Mouse (Mus musculus): ENCODE data around the gene Gm36079. TPM values are rescaled to one million over a fixed set of nuclear protein-coding genes. Genes with fewer than 3 reads are reported as not detected.
"Not testable (repeated sequence)": the region's sequence is repeated elsewhere in the genome, so short reads cannot be mapped to it uniquely, and the experiment has no call there.

Gm36079 gene
- polyA plus RNA-seq, 1 experiment from 2014 or later = not detected

DNA sequence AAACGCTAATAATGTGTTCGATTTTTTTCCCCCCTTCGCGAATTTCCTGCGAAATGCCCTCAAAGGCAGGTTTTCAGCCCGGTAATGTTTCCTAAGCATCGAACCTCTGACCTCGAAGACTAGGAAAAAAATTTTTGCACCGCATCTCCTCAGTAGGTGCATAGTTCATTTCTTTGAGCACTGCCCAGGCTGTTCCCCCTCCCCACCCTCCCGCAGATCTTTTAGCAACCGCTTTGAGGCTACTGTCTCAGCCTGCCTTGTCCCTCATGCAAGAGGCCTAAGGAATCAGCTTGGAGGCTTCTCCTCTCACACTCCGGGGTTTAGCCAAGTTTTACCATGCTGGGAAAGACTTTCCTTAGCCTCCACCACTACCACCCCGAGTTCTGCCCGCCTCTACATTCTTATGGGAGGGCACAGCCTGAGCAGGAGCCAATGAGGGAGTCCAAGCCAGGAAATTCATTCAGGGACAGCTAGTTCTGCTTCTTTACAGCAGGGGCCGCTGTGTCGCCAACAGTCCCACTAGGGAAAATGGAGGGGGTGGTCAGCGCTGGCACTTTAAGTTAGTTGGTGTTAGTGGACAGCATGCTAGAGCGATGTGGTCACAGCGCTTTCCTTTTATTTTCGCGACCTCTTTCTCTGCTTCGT, 28.2 kb downstream of the Gm36079 start:
- H3K27ac ChIP-seq (ENCODE audit: low read depth, low read length) = not testable (repeated sequence)

DNA sequence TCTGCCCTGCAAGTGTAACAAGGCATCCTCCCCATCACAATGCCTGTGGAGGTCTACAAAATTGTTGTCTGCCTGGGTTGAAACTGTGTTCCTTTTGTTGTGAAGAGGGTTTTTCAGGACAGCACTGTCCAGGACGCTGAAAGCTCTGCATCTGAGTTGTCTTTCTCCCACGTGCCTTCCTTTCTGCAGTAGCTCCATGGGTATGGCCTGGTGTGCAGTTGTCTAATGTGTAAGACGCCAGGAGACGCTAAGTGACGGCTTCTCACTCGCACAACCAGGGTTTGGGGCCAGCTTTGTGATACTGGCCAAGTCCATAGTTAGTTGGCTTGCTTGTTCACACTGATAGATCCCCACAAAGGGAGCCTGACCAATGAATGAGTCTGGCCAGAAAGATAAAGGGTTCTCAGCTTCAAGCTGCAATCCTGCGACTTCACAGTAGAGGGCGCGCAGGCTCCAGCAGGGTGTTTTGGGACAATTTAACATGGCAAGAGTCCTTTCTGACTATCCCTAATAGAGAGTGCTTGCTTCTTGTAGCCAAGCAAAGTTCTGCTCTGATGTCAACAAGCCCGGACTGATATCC, 34.8 kb downstream of the Gm36079 start:
- not testable (repeated sequence) for DNase-seq (ENCODE audit: low spot score, missing footprints); H3K4me3 ChIP-seq (ENCODE audit: low read depth, low read length); H3K27me3 ChIP-seq (ENCODE audit: control insufficient read depth, insufficient read depth, low read length); H3K4me2 ChIP-seq; H3K9me3 ChIP-seq (ENCODE audit: control insufficient read depth, low read length); H3K36me3 ChIP-seq (ENCODE audit: control insufficient read depth, insufficient read depth, low read length); H3K9ac ChIP-seq (ENCODE audit: low read length); H3K4me1 ChIP-seq (ENCODE audit: control insufficient read depth, insufficient read depth, low read length); H3K27ac ChIP-seq (ENCODE audit: low read depth, low read length)
- peak; percentile 58 for ATAC-seq (ENCODE audit: low FRiP score)
- no CpG with 5 or more reads among the region's 10 CpGs for WGBS

More for the DNA sequence above, 28.2 kb downstream of the Gm36079 start:
- peak; percentile 96 for ATAC-seq (ENCODE audit: low FRiP score)
- DNase-seq (ENCODE audit: low spot score, missing footprints); H3K4me1 ChIP-seq (ENCODE audit: control insufficient read depth, insufficient read depth, low read length); H3K27me3 ChIP-seq (ENCODE audit: control insufficient read depth, insufficient read depth, low read length); H3K4me2 ChIP-seq; H3K9me3 ChIP-seq (ENCODE audit: control insufficient read depth, low read length); H3K4me3 ChIP-seq (ENCODE audit: low read depth, low read length); H3K36me3 ChIP-seq (ENCODE audit: control insufficient read depth, insufficient read depth, low read length); H3K9ac ChIP-seq (ENCODE audit: low read length): not testable (repeated sequence)
- WGBS = no CpG with 5 or more reads among the region's 22 CpGs

DNA sequence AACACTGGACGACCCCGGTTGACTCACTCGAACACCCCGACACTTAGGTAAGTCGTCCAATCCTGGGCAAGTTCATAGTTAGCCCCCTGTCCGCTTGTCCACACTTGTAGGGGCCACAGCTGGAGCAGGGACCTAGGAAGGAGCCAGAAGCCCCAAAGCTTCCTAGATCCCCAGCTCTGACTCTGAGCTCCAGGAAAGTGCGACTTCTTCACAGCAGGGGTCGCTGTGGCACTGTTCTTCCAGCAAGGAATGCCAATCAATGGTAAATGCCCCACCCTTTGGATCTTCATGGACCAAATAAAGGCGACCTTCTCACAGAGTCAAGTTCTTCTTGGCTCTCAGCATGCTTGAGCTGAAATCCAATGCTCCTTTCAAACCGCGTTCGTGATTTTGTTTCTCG, 35.5 kb downstream of the Gm36079 start:
- DNase-seq (ENCODE audit: low spot score, missing footprints); H3K4me1 ChIP-seq (ENCODE audit: control insufficient read depth, insufficient read depth, low read length); H3K27me3 ChIP-seq (ENCODE audit: control insufficient read depth, insufficient read depth, low read length); H3K4me2 ChIP-seq; H3K27ac ChIP-seq (ENCODE audit: low read depth, low read length); H3K36me3 ChIP-seq (ENCODE audit: control insufficient read depth, insufficient read depth, low read length); H3K9ac ChIP-seq (ENCODE audit: low read length); H3K9me3 ChIP-seq (ENCODE audit: control insufficient read depth, low read length); H3K4me3 ChIP-seq (ENCODE audit: low read depth, low read length): not testable (repeated sequence)
- WGBS = no CpG with 5 or more reads among the region's 13 CpGs
- ATAC-seq (ENCODE audit: low FRiP score) = peak; percentile 67

Other genes with a start within 250 kb of the Gm36079 start
- gene Zfp131, start 236.1 kb downstream of the Gm36079 start, polyA plus RNA-seq (2014; fragmentation: Nextera tagmentation; extraction: Ambion mirVana) = 44.2 and 49.4 TPM in 2 replicates
- not detected in 2 replicates for gene AF067063, start 196.8 kb downstream of the Gm36079 start, polyA plus RNA-seq (2014; fragmentation: Nextera tagmentation; extraction: Ambion mirVana)
- not detected in 2 replicates for gene D13Ertd608e, start 191.0 kb downstream of the Gm36079 start, polyA plus RNA-seq (2014; fragmentation: Nextera tagmentation; extraction: Ambion mirVana)
- gene Tcstv1, start 132.2 kb downstream of the Gm36079 start, polyA plus RNA-seq (2014; fragmentation: Nextera tagmentation; extraction: Ambion mirVana) = not detected in 2 replicates
- not detected in 2 replicates for gene Gm21761, start 97.7 kb downstream of the Gm36079 start, polyA plus RNA-seq (2014; fragmentation: Nextera tagmentation; extraction: Ambion mirVana)
- gene B020031M17Rik, start 76.2 kb downstream of the Gm36079 start, polyA plus RNA-seq (2014; fragmentation: Nextera tagmentation; extraction: Ambion mirVana) = not detected in 2 replicates
- not detected in 2 replicates for gene Gm21188, start 25.2 kb upstream of the Gm36079 start, polyA plus RNA-seq (2014; fragmentation: Nextera tagmentation; extraction: Ambion mirVana)
- not detected in 2 replicates for gene Gm20767, start 113.2 kb upstream of the Gm36079 start, polyA plus RNA-seq (2014; fragmentation: Nextera tagmentation; extraction: Ambion mirVana)
- not detected in 2 replicates for gene Gm21818, start 145.4 kb upstream of the Gm36079 start, polyA plus RNA-seq (2014; fragmentation: Nextera tagmentation; extraction: Ambion mirVana)
- gene Gm21762, start 188.9 kb upstream of the Gm36079 start, polyA plus RNA-seq (2014; fragmentation: Nextera tagmentation; extraction: Ambion mirVana) = not detected in 2 replicates
- not detected in 2 replicates for gene Gm21731, start 212.1 kb upstream of the Gm36079 start, polyA plus RNA-seq (2014; fragmentation: Nextera tagmentation; extraction: Ambion mirVana)
- gene AF067061, start 236.1 kb upstream of the Gm36079 start, polyA plus RNA-seq (2014; fragmentation: Nextera tagmentation; extraction: Ambion mirVana) = not detected in 2 replicates